Mouse (Mus musculus) left cerebral cortex, postnatal 4 days (tissue): ENCODE measurements around the gene Ptprq. TPM values are rescaled to one million over a fixed set of nuclear protein-coding genes. Genes with fewer than 3 reads are reported as not detected.

ENCODE experiments used
- DNase-seq: peaks from one replicate; pipeline ENCODE4 v3.0.0-alpha.2; 2022
- intact Hi-C: fragments of 180-260 bp; cut with DNase I; formaldehyde crosslinking; loops from one replicate; pipeline ENCODE4 v1.15.1; 2025
- total RNA-seq, 2 experiments: library from RNA; stranded (reverse); gene quantifications; 2 replicates each; pipeline ENCODE4 v1.2.3; 2021

Gene Ptprq
- under 1 TPM; 0.22 to 0.26 TPM for total RNA-seq

- DNase-seq: no peak
- intact Hi-C loops: no loop called here
Measured at GRCm38 (mm10) chr10:107719806-107720205, at the start of gene Ptprq. Gene Ptprq, minus strand, starts transcription at chr10:107720051.

GRCm38 (mm10) chr10:107759624-107760023 is 39.8 kb upstream of the Ptprq start:
- intact Hi-C loops: no loop called here

GRCm38 (mm10) chr10:107753471-107753870 is 33.6 kb upstream of the Ptprq start:
- DNase-seq: no peak
- intact Hi-C loops: no loop called here

More at GRCm38 (mm10) chr10:107759624-107760023, 39.8 kb upstream of the Ptprq start:
- no peak for DNase-seq

GRCm38 (mm10) chr10:107752351-107753143 is 32.7 kb upstream of the Ptprq start:
- DNase-seq: peak; percentile 7
- intact Hi-C loops: no loop called here

- intact Hi-C loops: no loop called here
- no peak for DNase-seq
Measured at GRCm38 (mm10) chr10:107751944-107752343, 32.1 kb upstream of the Ptprq start.

- intact Hi-C loops: no loop called here
Measured at GRCm38 (mm10) chr10:107747566-107747965, 27.7 kb upstream of the Ptprq start.

GRCm38 (mm10) chr10:107746717-107747116 is 26.9 kb upstream of the Ptprq start:
- intact Hi-C loops: no loop called here

More at GRCm38 (mm10) chr10:107747566-107747965, 27.7 kb upstream of the Ptprq start:
- peak; percentile 6 for DNase-seq

GRCm38 (mm10) chr10:107739815-107740214 is 20.0 kb upstream of the Ptprq start:
- DNase-seq: no peak
- intact Hi-C loops: no loop called here

More at GRCm38 (mm10) chr10:107746717-107747116, 26.9 kb upstream of the Ptprq start:
- DNase-seq: no peak

GRCm38 (mm10) chr10:107737743-107738142 is 17.9 kb upstream of the Ptprq start:
- no peak for DNase-seq
- intact Hi-C loops: no loop called here

GRCm38 (mm10) chr10:107735448-107735847 is 15.6 kb upstream of the Ptprq start:
- intact Hi-C loops: no loop called here

GRCm38 (mm10) chr10:107734327-107734726 is 14.5 kb upstream of the Ptprq start:
- no peak for DNase-seq
- intact Hi-C loops: no loop called here

More at GRCm38 (mm10) chr10:107735448-107735847, 15.6 kb upstream of the Ptprq start:
- DNase-seq: no peak

- intact Hi-C loops: no loop called here
- DNase-seq: no peak
Measured at GRCm38 (mm10) chr10:107725631-107726030, 5.8 kb upstream of the Ptprq start.

- intact Hi-C loops: loop anchor here (5.0 to 10.0 kb wide), 2 partner anchors 260 to 772 kb away; no protein-coding TSS in a partner anchor
- DNase-seq: no peak
Measured at GRCm38 (mm10) chr10:107704443-107704842, 15.4 kb downstream of the Ptprq start.

GRCm38 (mm10) chr10:107700944-107701343 is 18.9 kb downstream of the Ptprq start:
- no peak for DNase-seq
- intact Hi-C loops: loop anchor here (5.0 to 10.0 kb wide), 2 partner anchors 256 to 769 kb away; no protein-coding TSS in a partner anchor

GRCm38 (mm10) chr10:107698716-107699115 is 21.1 kb downstream of the Ptprq start:
- DNase-seq: no peak
- intact Hi-C loops: no loop called here

GRCm38 (mm10) chr10:107697177-107697576 is 22.7 kb downstream of the Ptprq start:
- intact Hi-C loops: no loop called here
- DNase-seq: no peak

GRCm38 (mm10) chr10:107687382-107687781 is 32.5 kb downstream of the Ptprq start:
- intact Hi-C loops: no loop called here
- DNase-seq: no peak

GRCm38 (mm10) chr10:107675994-107676393 is 43.9 kb downstream of the Ptprq start:
- intact Hi-C loops: no loop called here
- no peak for DNase-seq

- DNase-seq: no peak
Measured at GRCm38 (mm10) chr10:107668374-107669094, 51.3 kb downstream of the Ptprq start.

GRCm38 (mm10) chr10:107662372-107663065 is 57.3 kb downstream of the Ptprq start:
- intact Hi-C loops: no loop called here
- DNase-seq: peak; percentile 32

More at GRCm38 (mm10) chr10:107668374-107669094, 51.3 kb downstream of the Ptprq start:
- intact Hi-C loops: no loop called here

- intact Hi-C loops: no loop called here
- DNase-seq: no peak
Measured at GRCm38 (mm10) chr10:107661970-107662369, 57.9 kb downstream of the Ptprq start.
